Mouse (Mus musculus): ENCODE results near the gene Tmem63b. TPM values are rescaled to one million over a fixed set of nuclear protein-coding genes. Genes with fewer than 3 reads are reported as not detected.

Tmem63b gene
- polyA plus RNA-seq, 1 experiment from 2014 or later: 88.2 TPM

DNA sequence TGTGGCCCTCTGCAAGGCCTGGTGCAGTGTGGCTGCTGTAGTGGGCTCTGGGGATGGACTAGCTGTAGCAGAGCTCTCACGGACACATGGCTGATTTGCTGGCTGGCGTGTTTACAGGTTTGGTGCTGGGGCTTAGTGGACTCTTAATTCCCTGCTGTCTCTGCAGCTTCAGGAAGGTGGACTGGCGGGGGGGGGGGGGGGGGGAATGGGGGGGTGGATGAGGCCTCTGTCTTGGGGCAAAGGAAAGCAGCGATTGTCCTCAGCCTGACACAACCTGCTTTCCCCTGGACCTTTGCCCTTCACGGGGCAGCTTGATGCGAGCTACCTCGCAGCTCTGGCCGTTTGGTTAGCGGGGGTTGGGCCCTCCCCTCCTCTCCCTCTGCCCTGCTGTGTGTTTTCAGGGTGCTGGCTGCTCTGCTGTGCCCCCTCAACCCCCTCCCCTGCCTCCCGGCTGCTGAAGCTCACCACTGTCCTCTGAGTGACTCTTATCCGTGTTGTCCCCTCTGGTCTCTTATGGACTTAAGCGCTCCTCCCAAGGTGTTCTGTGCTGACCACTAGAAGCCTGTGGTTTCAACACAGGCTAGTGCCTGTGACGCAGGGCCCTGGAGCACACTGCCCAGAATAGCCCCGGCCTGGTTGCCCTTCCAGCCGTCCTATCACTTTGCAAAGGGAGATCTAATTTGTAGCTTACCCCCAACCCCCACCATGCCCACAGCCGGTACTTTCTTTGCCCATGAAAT lies 14.0 kb upstream of the Tmem63b start:
- peak overlapping the region; percentile 88 for H3K27ac ChIP-seq (ENCODE audit: low read length)
- no peak overlapping the region for H3K4me2 ChIP-seq (replicated peaks; ENCODE audit: low read depth, low read length)
- TF ChIP-seq EP300 (IDR thresholded peaks at IDR 0.05) (peak; percentile 69), CTCF (IDR thresholded peaks at IDR 0.05) (no peak)
- no peaks in the 10 kb centered on the region for H3K27me3 ChIP-seq (replicated peaks; ENCODE audit: insufficient read depth, low read length)
- no peaks in the 10 kb centered on the region for H3K9me3 ChIP-seq (ENCODE audit: low read length)
- no peaks in the 10 kb centered on the region for H3K36me3 ChIP-seq (ENCODE audit: insufficient read depth, low read length)
- DNase-seq (ENCODE audit: low spot score) (peak; percentile 82), ATAC-seq (peak; percentile 88)
- WGBS: 46% methylated on average over 9 of the region's 16 CpGs
- no peak overlapping the region for H3K4me3 ChIP-seq (ENCODE audit: low read depth, low read length)
- H3K9ac ChIP-seq (replicated peaks; ENCODE audit: low read depth): no peak overlapping the region
- peaks cover 2% of the 10 kb centered on the region for H3K4me1 ChIP-seq (ENCODE audit: insufficient read depth, low read depth, low read length)

DNA sequence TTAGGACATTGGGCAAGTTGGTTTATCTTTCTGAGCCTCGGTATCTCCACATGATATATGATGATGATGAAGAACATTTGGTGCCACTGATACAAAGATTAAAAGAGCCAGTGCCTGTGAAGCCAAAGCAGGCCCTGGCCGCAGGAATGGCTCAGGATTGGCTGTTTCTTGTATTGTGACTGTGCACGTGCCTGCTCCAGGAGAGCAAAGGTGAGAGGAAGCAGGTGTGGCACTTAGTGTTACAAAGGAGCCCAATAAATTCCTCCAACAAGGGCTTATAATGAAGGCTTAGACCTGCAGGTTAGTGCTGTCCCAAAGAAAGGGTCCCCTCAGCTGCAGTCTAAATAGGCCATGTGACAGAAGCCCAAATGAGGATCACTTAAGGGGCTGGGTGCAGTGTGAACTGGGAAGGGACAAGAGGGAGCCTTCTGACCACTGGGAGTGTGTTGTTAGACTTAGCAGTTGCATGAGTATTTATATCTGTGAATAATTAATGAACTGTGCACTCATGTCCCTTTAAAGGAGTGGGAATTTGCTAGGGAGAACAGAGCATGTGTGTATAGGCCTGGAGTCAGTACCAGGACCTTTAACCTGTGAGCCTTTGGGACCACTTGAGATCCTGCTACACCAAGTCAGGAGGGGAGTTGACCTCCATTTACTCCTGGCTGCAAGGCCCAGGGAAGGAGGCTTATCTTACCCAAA lies 12.5 kb upstream of the Tmem63b start:
- no peaks in the 10 kb centered on the region for H3K9me3 ChIP-seq (ENCODE audit: low read length)
- DNase-seq (ENCODE audit: low spot score) (peak; percentile 49), ATAC-seq (peak; percentile 23)
- no peaks in the 10 kb centered on the region for H3K36me3 ChIP-seq (ENCODE audit: insufficient read depth, low read length)
- H3K27me3 ChIP-seq (replicated peaks; ENCODE audit: insufficient read depth, low read length): no peaks in the 10 kb centered on the region
- no peak overlapping the region for H3K9ac ChIP-seq (replicated peaks; ENCODE audit: low read depth)
- H3K27ac ChIP-seq (ENCODE audit: low read length): peak overlapping the region; percentile 28; the same call in 1 of the 2 replicates
- H3K4me3 ChIP-seq (ENCODE audit: low read depth, low read length): no peak overlapping the region
- 0 out of 2 replicates have a peak, but pooled peaks have one; percentile 25 for TF ChIP-seq EP300 (IDR thresholded peaks at IDR 0.05)
- no peak for TF ChIP-seq CTCF (IDR thresholded peaks at IDR 0.05)
- 65% methylated on average over 3 of the region's 3 CpGs for WGBS
- peaks cover 5% of the 10 kb centered on the region for H3K4me1 ChIP-seq (ENCODE audit: insufficient read depth, low read depth, low read length)
- no peak overlapping the region for H3K4me2 ChIP-seq (replicated peaks; ENCODE audit: low read depth, low read length)

GRCm38 (mm10) chr17:45698368-45698767 lies 11.7 kb upstream of the Tmem63b start:
- peaks cover 9% of the 10 kb centered on the region for H3K4me1 ChIP-seq (ENCODE audit: insufficient read depth, low read depth, low read length)
- 0 out of 2 replicates have a peak overlapping the region, but pooled peaks have one; percentile 33 for H3K27ac ChIP-seq (ENCODE audit: low read length)
- ATAC-seq (no peak), DNase-seq (ENCODE audit: low spot score) (no peak)
- no peak overlapping the region for H3K4me2 ChIP-seq (replicated peaks; ENCODE audit: low read depth, low read length)
- WGBS: 57% methylated on average over 6 of the region's 6 CpGs
- no peak overlapping the region for H3K9ac ChIP-seq (replicated peaks; ENCODE audit: low read depth)
- H3K9me3 ChIP-seq (ENCODE audit: low read length): no peaks in the 10 kb centered on the region
- H3K4me3 ChIP-seq (ENCODE audit: low read depth, low read length): no peak overlapping the region
- H3K27me3 ChIP-seq (replicated peaks; ENCODE audit: insufficient read depth, low read length): no peaks in the 10 kb centered on the region
- H3K36me3 ChIP-seq (ENCODE audit: insufficient read depth, low read length): no peaks in the 10 kb centered on the region
- no peak for TF ChIP-seq CTCF (IDR thresholded peaks at IDR 0.05)
- TF ChIP-seq EP300 (IDR thresholded peaks at IDR 0.05): no peak

DNA sequence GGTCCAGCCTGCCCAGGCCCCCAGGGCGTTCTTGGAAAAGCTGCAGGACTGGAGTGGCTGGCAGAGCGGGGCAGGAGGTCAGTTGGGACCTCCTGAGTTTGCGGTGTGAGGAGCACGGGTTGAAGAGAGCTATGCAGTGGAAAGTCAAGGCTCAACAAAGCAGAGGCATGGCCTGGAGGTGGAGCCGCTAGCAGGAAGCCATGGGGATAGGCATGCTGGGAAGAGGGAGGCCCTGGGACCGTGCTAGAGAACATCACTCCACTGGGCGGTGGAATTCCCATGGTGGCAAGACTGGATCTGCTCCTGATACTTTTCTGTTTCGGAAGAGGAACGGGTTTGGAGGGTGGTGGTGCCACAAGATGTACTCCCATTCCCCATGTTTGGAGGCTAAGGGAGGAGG lies 10.3 kb upstream of the Tmem63b start:
- 77% methylated on average over 9 of the region's 9 CpGs for WGBS
- no peak overlapping the region for H3K4me3 ChIP-seq (ENCODE audit: low read depth, low read length)
- DNase-seq (ENCODE audit: low spot score): no peak
- no peak for ATAC-seq
- H3K27me3 ChIP-seq (replicated peaks; ENCODE audit: insufficient read depth, low read length): no peaks in the 10 kb centered on the region
- no peak overlapping the region for H3K4me2 ChIP-seq (replicated peaks; ENCODE audit: low read depth, low read length)
- no peaks in the 10 kb centered on the region for H3K36me3 ChIP-seq (ENCODE audit: insufficient read depth, low read length)
- peaks cover 17% of the 10 kb centered on the region for H3K4me1 ChIP-seq (ENCODE audit: insufficient read depth, low read depth, low read length)
- peak overlapping the region; percentile 27; the same call in 1 of the 2 replicates for H3K27ac ChIP-seq (ENCODE audit: low read length)
- TF ChIP-seq EP300 (IDR thresholded peaks at IDR 0.05): no peak
- no peak for TF ChIP-seq CTCF (IDR thresholded peaks at IDR 0.05)
- H3K9me3 ChIP-seq (ENCODE audit: low read length): no peaks in the 10 kb centered on the region
- no peak overlapping the region for H3K9ac ChIP-seq (replicated peaks; ENCODE audit: low read depth)

DNA sequence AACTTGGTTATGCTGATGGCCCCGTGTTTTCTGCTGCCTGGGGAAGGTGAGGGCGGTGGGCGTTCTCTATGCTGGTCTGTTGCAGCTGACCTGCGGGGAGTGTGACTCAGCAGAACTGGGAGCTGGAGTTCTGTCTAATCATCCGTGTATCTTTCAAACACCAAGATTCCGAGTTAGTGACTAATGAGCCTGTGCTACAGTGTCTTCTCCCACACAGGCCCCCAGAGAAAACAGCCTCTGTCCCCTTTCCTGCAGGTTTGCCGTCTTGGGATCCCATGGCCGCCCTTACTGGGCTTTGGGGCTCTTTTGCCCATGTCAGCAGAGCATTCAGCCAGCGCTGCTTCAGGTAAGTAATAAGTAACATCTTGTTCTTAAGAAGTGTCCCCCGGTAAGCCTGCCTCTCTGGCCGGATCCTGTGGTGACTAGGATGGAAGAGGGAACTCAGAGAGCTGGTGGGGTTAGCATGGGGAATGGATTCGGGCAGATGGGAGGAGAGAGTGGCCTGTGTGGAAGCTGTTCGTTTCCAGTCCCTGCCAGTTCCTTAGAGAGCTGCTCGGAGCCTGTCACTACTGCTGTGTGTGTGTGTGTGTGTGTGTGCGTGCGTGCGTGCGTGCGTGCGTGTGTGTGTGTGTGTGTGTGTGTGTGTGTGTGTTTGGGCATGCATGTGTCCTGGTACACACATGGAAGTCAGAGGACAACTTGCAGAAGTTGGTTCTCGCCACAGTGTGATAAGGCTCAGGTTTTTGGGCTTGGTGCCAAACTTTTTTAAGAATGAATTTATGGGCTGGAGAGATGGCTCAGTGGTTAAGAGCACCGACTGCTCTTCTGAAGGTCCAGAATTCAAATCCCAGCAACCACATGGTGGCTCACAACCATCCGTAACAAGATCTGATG lies 8.8 kb upstream of the Tmem63b start:
- DNase-seq (ENCODE audit: low spot score) (no peak), ATAC-seq (no peak)
- TF ChIP-seq EP300 (IDR thresholded peaks at IDR 0.05) (no peak), CTCF (IDR thresholded peaks at IDR 0.05) (no peak)
- no peaks in the 10 kb centered on the region for H3K27me3 ChIP-seq (replicated peaks; ENCODE audit: insufficient read depth, low read length)
- no peak overlapping the region for H3K4me2 ChIP-seq (replicated peaks; ENCODE audit: low read depth, low read length)
- H3K4me1 ChIP-seq (ENCODE audit: insufficient read depth, low read depth, low read length): peaks cover 17% of the 10 kb centered on the region
- H3K27ac ChIP-seq (ENCODE audit: low read length): peak overlapping the region; percentile 86
- WGBS: 59% methylated on average over 22 of the region's 23 CpGs
- no peaks in the 10 kb centered on the region for H3K36me3 ChIP-seq (ENCODE audit: insufficient read depth, low read length)
- H3K9me3 ChIP-seq (ENCODE audit: low read length): no peaks in the 10 kb centered on the region
- H3K9ac ChIP-seq (replicated peaks; ENCODE audit: low read depth): no peak overlapping the region
- no peak overlapping the region for H3K4me3 ChIP-seq (ENCODE audit: low read depth, low read length)

Measured in lung, postnatal 0 days (tissue).